Mouse (Mus musculus): ENCODE data around the gene Slc10a1.
"Not testable (repeated sequence)": the region's sequence is repeated elsewhere in the genome, so short reads cannot be mapped to it uniquely, and the experiment has no call there.

The Slc10a1 gene

GRCm38 (mm10) chr12:80966059-80966838, 2.3 kb downstream of the Slc10a1 start:
- no peak for DNase-seq (ENCODE audit: low spot score in 2 of 2)

- no peak for DNase-seq (ENCODE audit: low spot score in 2 of 2)
Measured at GRCm38 (mm10) chr12:80962566-80962965, 5.9 kb downstream of the Slc10a1 start.

GRCm38 (mm10) chr12:80957961-80958360, 10.5 kb downstream of the Slc10a1 start:
- DNase-seq (ENCODE audit: low spot score in 2 of 2), result no peak

- no peak for DNase-seq (ENCODE audit: low spot score in 2 of 2)
Measured at GRCm38 (mm10) chr12:80956039-80956438, 12.5 kb downstream of the Slc10a1 start.

- DNase-seq (ENCODE audit: low spot score in 2 of 2), result no peak
Measured at GRCm38 (mm10) chr12:80952526-80952925, 16.0 kb downstream of the Slc10a1 start.

GRCm38 (mm10) chr12:80951640-80952219, 16.8 kb downstream of the Slc10a1 start:
- DNase-seq (ENCODE audit: low spot score in 2 of 2), result no peak

GRCm38 (mm10) chr12:80949603-80950002, 18.9 kb downstream of the Slc10a1 start:
- DNase-seq (ENCODE audit: low spot score in 2 of 2), result not testable (repeated sequence)

- no peak for DNase-seq (ENCODE audit: low spot score in 2 of 2)
Measured at GRCm38 (mm10) chr12:80948202-80948601, 20.3 kb downstream of the Slc10a1 start.

- peak; percentile 97 for DNase-seq (ENCODE audit: low spot score in 2 of 2)
Measured at GRCm38 (mm10) chr12:80945996-80946355, 22.5 kb downstream of the Slc10a1 start.

GRCm38 (mm10) chr12:80945334-80945995, 23.0 kb downstream of the Slc10a1 start, which contains the start of gene Srsf5:
TSS of gene Srsf5 (plus strand) at chr12:80945504.
- peak; percentile 99 for DNase-seq (ENCODE audit: low spot score in 2 of 2)

GRCm38 (mm10) chr12:80944963-80945333, 23.6 kb downstream of the Slc10a1 start:
- DNase-seq (ENCODE audit: low spot score in 2 of 2), result not testable (repeated sequence)

GRCm38 (mm10) chr12:80944204-80944603, 24.3 kb downstream of the Slc10a1 start:
- DNase-seq (ENCODE audit: low spot score in 2 of 2), result no peak

GRCm38 (mm10) chr12:80943395-80943794, 25.1 kb downstream of the Slc10a1 start:
- no peak for DNase-seq (ENCODE audit: low spot score in 2 of 2)

- no peak for DNase-seq (ENCODE audit: low spot score in 2 of 2)
Measured at GRCm38 (mm10) chr12:80941886-80942285, 26.6 kb downstream of the Slc10a1 start.

- DNase-seq (ENCODE audit: low spot score in 2 of 2), result no peak
Measured at GRCm38 (mm10) chr12:80939165-80939564, 29.3 kb downstream of the Slc10a1 start.

- peak; percentile 55 to 67 for DNase-seq (ENCODE audit: low spot score in 2 of 2)
Measured at GRCm38 (mm10) chr12:80938642-80939041, 29.9 kb downstream of the Slc10a1 start.

- no peak for DNase-seq (ENCODE audit: low spot score in 2 of 2)
Measured at GRCm38 (mm10) chr12:80937331-80938029, 31.0 kb downstream of the Slc10a1 start.

- no peak for DNase-seq (ENCODE audit: low spot score in 2 of 2)
Measured at GRCm38 (mm10) chr12:80936751-80937150, 31.8 kb downstream of the Slc10a1 start.

- no peak for DNase-seq (ENCODE audit: low spot score in 2 of 2)
Measured at GRCm38 (mm10) chr12:80932865-80933264, 35.6 kb downstream of the Slc10a1 start.

GRCm38 (mm10) chr12:80931402-80932140, 36.9 kb downstream of the Slc10a1 start:
- DNase-seq (ENCODE audit: low spot score in 2 of 2), result no peak

GRCm38 (mm10) chr12:80930141-80930540, 38.4 kb downstream of the Slc10a1 start:
- no peak for DNase-seq (ENCODE audit: low spot score in 2 of 2)
